Mouse (Mus musculus): ENCODE data around the gene Coa5.

Gene Coa5

GRCm38 (mm10) chr1:37368125-37368524 lies 61.8 kb downstream of the Coa5 start:
- DNase-seq (ENCODE audit: low spot score): no peak
